Mouse (Mus musculus): ENCODE measurements around the gene Nelfa. TPM values are rescaled to one million over a fixed set of nuclear protein-coding genes. Genes with fewer than 3 reads are reported as not detected.
"Not testable (repeated sequence)": the region's sequence is repeated elsewhere in the genome, so short reads cannot be mapped to it uniquely, and the experiment has no call there.

Gene Nelfa
- total RNA-seq, 1 experiment = 42.0 TPM

GRCm38 (mm10) chr5:33920037-33920436, 16.2 kb downstream of the Nelfa start:
- Histone ChIP-seq H3K9ac (ENCODE audit: insufficient read depth, low read depth, low read length, poor library complexity, severe bottlenecking) (no peak overlapping the region), H3K27ac (ENCODE audit: insufficient read depth, low read depth, low read length, poor library complexity, severe bottlenecking) (no peak overlapping the region), H3K4me3 (ENCODE audit: insufficient read depth in 1 of 2, low read depth in 1 of 2, low read length in 2 of 2, poor library complexity in 1 of 2, severe bottlenecking in 1 of 2) (no peak overlapping the region), H3K9me3 (ENCODE audit: control insufficient read depth, insufficient read depth, low read depth, low read length) (no peaks in the 10 kb centered on the region), H3K4me1 (ENCODE audit: control insufficient read depth in 2 of 2, insufficient read depth in 2 of 2, low read length in 2 of 2, poor library complexity in 1 of 2) (peaks cover 0 to 16% of the 10 kb centered on the region in 2 experiments; a peak in 2 of 4 replicates), H3K36me3 (ENCODE audit: control insufficient read depth, insufficient read depth, low read length, poor library complexity, severe bottlenecking) (peaks cover 17% of the 10 kb centered on the region)
- TF ChIP-seq MAFK (IDR thresholded peaks at IDR 0.05; ENCODE audit: insufficient read depth, low read depth, low read length) = no peak
- TF ChIP-seq HCFC1 (IDR thresholded peaks at IDR 0.05; ENCODE audit: borderline replicate concordance, insufficient read depth, low read length) = no peak
- no peak for TF ChIP-seq ZC3H11A (IDR thresholded peaks at IDR 0.05; ENCODE audit: borderline replicate concordance, low read depth, low read length)
- no peak for TF ChIP-seq ZNF384 (IDR thresholded peaks at IDR 0.05; ENCODE audit: low read depth, low read length)
- no peak for TF ChIP-seq CHD2 (IDR thresholded peaks at IDR 0.05; ENCODE audit: low read depth, low read length)
- no peak for DNase-seq (ENCODE audit: low read depth, low spot score)
- in situ Hi-C loops (cut with MboI; ENCODE audit: low sequenced_read_pairs in 2 of 2, unreplicated experiment in 2 of 2) = no loop called here

DNA sequence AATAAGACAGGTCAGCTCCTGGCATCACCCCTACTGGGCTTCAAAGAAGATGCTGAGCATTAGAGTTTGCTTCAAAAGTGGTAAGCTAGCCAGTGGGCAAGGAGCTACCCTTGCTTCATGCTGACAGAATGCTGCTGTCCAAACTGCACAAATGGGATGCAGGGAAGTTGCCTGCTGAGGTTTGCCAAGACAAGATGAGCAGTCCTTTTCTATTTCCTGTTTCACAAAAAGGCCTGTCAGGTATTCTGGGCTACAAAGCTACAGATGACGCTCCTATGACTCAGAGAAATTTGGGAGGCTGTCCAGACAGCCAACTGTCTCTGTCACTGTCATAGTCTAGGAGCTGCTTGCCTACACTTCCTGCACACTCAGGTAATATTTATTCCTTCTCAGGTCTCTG, 16.7 kb downstream of the Nelfa start:
- no peak overlapping the region for H3K27ac ChIP-seq (ENCODE audit: insufficient read depth, low read depth, low read length, poor library complexity, severe bottlenecking)
- no peak for TF ChIP-seq ZNF384 (IDR thresholded peaks at IDR 0.05; ENCODE audit: low read depth, low read length)
- TF ChIP-seq CHD2 (IDR thresholded peaks at IDR 0.05; ENCODE audit: low read depth, low read length) = no peak
- no peak for TF ChIP-seq MAFK (IDR thresholded peaks at IDR 0.05; ENCODE audit: insufficient read depth, low read depth, low read length)
- no peak for TF ChIP-seq HCFC1 (IDR thresholded peaks at IDR 0.05; ENCODE audit: borderline replicate concordance, insufficient read depth, low read length)
- TF ChIP-seq ZC3H11A (IDR thresholded peaks at IDR 0.05; ENCODE audit: borderline replicate concordance, low read depth, low read length) = no peak
- H3K4me1 ChIP-seq (ENCODE audit: control insufficient read depth in 2 of 2, insufficient read depth in 2 of 2, low read length in 2 of 2, poor library complexity in 1 of 2) = peaks cover 0 to 16% of the 10 kb centered on the region in 2 experiments; a peak in 2 of 4 replicates
- H3K4me3 ChIP-seq (ENCODE audit: insufficient read depth in 1 of 2, low read depth in 1 of 2, low read length in 2 of 2, poor library complexity in 1 of 2, severe bottlenecking in 1 of 2) = no peak overlapping the region
- DNase-seq (ENCODE audit: low read depth, low spot score) = no peak
- no peak overlapping the region for H3K9ac ChIP-seq (ENCODE audit: insufficient read depth, low read depth, low read length, poor library complexity, severe bottlenecking)
- H3K9me3 ChIP-seq (ENCODE audit: control insufficient read depth, insufficient read depth, low read depth, low read length) = no peaks in the 10 kb centered on the region
- peaks cover 17% of the 10 kb centered on the region for H3K36me3 ChIP-seq (ENCODE audit: control insufficient read depth, insufficient read depth, low read length, poor library complexity, severe bottlenecking)
- in situ Hi-C loops (cut with MboI; ENCODE audit: low sequenced_read_pairs in 2 of 2, unreplicated experiment in 2 of 2) = no loop called here

GRCm38 (mm10) chr5:33916616-33917015, 19.6 kb downstream of the Nelfa start:
- H3K9me3 ChIP-seq (ENCODE audit: control insufficient read depth, insufficient read depth, low read depth, low read length); H3K27ac ChIP-seq (ENCODE audit: insufficient read depth, low read depth, low read length, poor library complexity, severe bottlenecking); H3K4me3 ChIP-seq (ENCODE audit: insufficient read depth in 1 of 2, low read depth in 1 of 2, low read length in 2 of 2, poor library complexity in 1 of 2, severe bottlenecking in 1 of 2); in situ Hi-C loops (cut with MboI; ENCODE audit: low sequenced_read_pairs in 2 of 2, unreplicated experiment in 2 of 2); DNase-seq (ENCODE audit: low read depth, low spot score); H3K4me1 ChIP-seq (ENCODE audit: control insufficient read depth in 2 of 2, insufficient read depth in 2 of 2, low read length in 2 of 2, poor library complexity in 1 of 2); H3K9ac ChIP-seq (ENCODE audit: insufficient read depth, low read depth, low read length, poor library complexity, severe bottlenecking): not testable (repeated sequence)
- H3K36me3 ChIP-seq (ENCODE audit: control insufficient read depth, insufficient read depth, low read length, poor library complexity, severe bottlenecking) = peaks cover 23% of the 10 kb centered on the region

GRCm38 (mm10) chr5:33915031-33915430, 21.2 kb downstream of the Nelfa start:
- H3K9me3 ChIP-seq (ENCODE audit: control insufficient read depth, insufficient read depth, low read depth, low read length); H3K4me1 ChIP-seq (ENCODE audit: control insufficient read depth in 2 of 2, insufficient read depth in 2 of 2, low read length in 2 of 2, poor library complexity in 1 of 2); H3K4me3 ChIP-seq (ENCODE audit: insufficient read depth in 1 of 2, low read depth in 1 of 2, low read length in 2 of 2, poor library complexity in 1 of 2, severe bottlenecking in 1 of 2); in situ Hi-C loops (cut with MboI; ENCODE audit: low sequenced_read_pairs in 2 of 2, unreplicated experiment in 2 of 2); H3K27ac ChIP-seq (ENCODE audit: insufficient read depth, low read depth, low read length, poor library complexity, severe bottlenecking); H3K9ac ChIP-seq (ENCODE audit: insufficient read depth, low read depth, low read length, poor library complexity, severe bottlenecking); DNase-seq (ENCODE audit: low read depth, low spot score): not testable (repeated sequence)
- H3K36me3 ChIP-seq (ENCODE audit: control insufficient read depth, insufficient read depth, low read length, poor library complexity, severe bottlenecking) = peaks cover 13% of the 10 kb centered on the region

DNA sequence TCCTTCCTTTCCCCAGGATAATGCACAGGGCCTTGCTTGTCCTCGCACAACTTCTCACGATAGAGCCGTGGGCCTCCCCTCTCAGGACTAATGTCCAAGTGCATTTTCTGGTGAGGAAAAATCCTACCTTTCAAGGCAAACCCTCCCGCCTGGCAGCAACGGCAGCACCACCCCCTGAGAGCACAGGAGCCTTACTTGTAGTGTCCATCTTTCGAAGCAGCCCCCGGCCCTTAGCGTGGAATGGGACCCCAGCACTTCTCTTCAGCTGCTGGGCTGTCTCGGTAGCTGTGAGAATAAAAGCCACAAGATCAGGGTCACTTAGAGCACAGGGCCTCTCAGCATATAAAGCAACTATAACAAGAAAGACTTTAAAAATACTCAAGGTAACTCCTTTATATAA, 33.0 kb downstream of the Nelfa start:
- no peak for TF ChIP-seq ZNF384 (IDR thresholded peaks at IDR 0.05; ENCODE audit: low read depth, low read length)
- TF ChIP-seq HCFC1 (IDR thresholded peaks at IDR 0.05; ENCODE audit: borderline replicate concordance, insufficient read depth, low read length) = no peak
- no peak for TF ChIP-seq CHD2 (IDR thresholded peaks at IDR 0.05; ENCODE audit: low read depth, low read length)
- no peak for DNase-seq (ENCODE audit: low read depth, low spot score)
- in situ Hi-C loops (cut with MboI; ENCODE audit: low sequenced_read_pairs in 2 of 2, unreplicated experiment in 2 of 2) = no loop called here
- Histone ChIP-seq H3K4me3 (ENCODE audit: insufficient read depth in 1 of 2, low read depth in 1 of 2, low read length in 2 of 2, poor library complexity in 1 of 2, severe bottlenecking in 1 of 2) (no peak overlapping the region), H3K36me3 (ENCODE audit: control insufficient read depth, insufficient read depth, low read length, poor library complexity, severe bottlenecking) (peaks cover 45% of the 10 kb centered on the region), H3K27ac (ENCODE audit: insufficient read depth, low read depth, low read length, poor library complexity, severe bottlenecking) (no peak overlapping the region), H3K9me3 (ENCODE audit: control insufficient read depth, insufficient read depth, low read depth, low read length) (no peaks in the 10 kb centered on the region), H3K4me1 (ENCODE audit: control insufficient read depth in 2 of 2, insufficient read depth in 2 of 2, low read length in 2 of 2, poor library complexity in 1 of 2) (no peaks in the 10 kb centered on the region), H3K9ac (ENCODE audit: insufficient read depth, low read depth, low read length, poor library complexity, severe bottlenecking) (no peak overlapping the region)
